Mouse (Mus musculus) limb, embryonic 14.5 days (tissue): ENCODE results near the gene Ptch2. TPM values are rescaled to one million over a fixed set of nuclear protein-coding genes. Genes with fewer than 3 reads are reported as not detected.
A peak's percentile ranks its signal among the peaks of the same experiment; 100 is the strongest.

Experiments
- ATAC-seq: fragments of 200-750 bp; cut with Nextera tagmentation; 2 replicates; pipeline ENCODE4 v1.8.0; 2017; ENCODE audit warnings: low read depth, moderate number of reproducible peaks, moderate TSS enrichment; ENCODE audit not compliant: low FRiP score
- DNase-seq: peaks from one replicate; pipeline ENCODE4 v3.0.0-alpha.2; 2015; ENCODE audit warnings: low spot score
- H3K27ac ChIP-seq: fragments of 300-500 bp; sonication (generic); replicated peaks from 2 replicates; pipeline ENCODE4 v1.5.1; 2014; ENCODE audit warnings: low read depth, mild to moderate bottlenecking, low read length, moderate library complexity, mixed read lengths
- H3K27me3 ChIP-seq: fragments of 300-500 bp; sonication (generic); 2 replicates; pipeline ENCODE4 v1.6.1; 2014; ENCODE audit warnings: low read length, mixed read lengths; ENCODE audit not compliant: control insufficient read depth, insufficient read depth
- H3K36me3 ChIP-seq: fragments of 300-500 bp; sonication (generic); 2 replicates; pipeline ENCODE4 v1.6.1; 2014; ENCODE audit warnings: mild to moderate bottlenecking, low read length, moderate library complexity, mixed read lengths; ENCODE audit not compliant: control insufficient read depth, insufficient read depth
- H3K4me1 ChIP-seq: fragments of 300-500 bp; sonication (generic); 2 replicates; pipeline ENCODE4 v1.6.1; 2014; ENCODE audit warnings: antibody characterized with exemption, low read length, mixed read lengths; ENCODE audit not compliant: control insufficient read depth, insufficient read depth
- H3K4me2 ChIP-seq: fragments of 300-500 bp; sonication (generic); replicated peaks from 2 replicates; pipeline ENCODE4 v1.6.1; 2014; ENCODE audit warnings: low read depth, mild to moderate bottlenecking, low read length, moderate library complexity; ENCODE audit not compliant: severe bottlenecking
- H3K4me3 ChIP-seq: fragments of 300-500 bp; sonication (generic); replicated peaks from 2 replicates; pipeline ENCODE4 v1.5.1; 2014; ENCODE audit warnings: low read length
- H3K9ac ChIP-seq: fragments of 300-500 bp; sonication (generic); 2 replicates; pipeline ENCODE4 v1.6.1; 2014; ENCODE audit warnings: mild to moderate bottlenecking, low read depth, low read length, moderate library complexity; ENCODE audit not compliant: severe bottlenecking
- H3K9me3 ChIP-seq: fragments of 300-500 bp; sonication (generic); 2 replicates; pipeline ENCODE4 v1.6.1; 2016; ENCODE audit warnings: low read length; ENCODE audit not compliant: control insufficient read depth
- POLR2A ChIP-seq: fragments of 200-500 bp; IDR thresholded peaks from 2 replicates; pipeline ENCODE4 v1.8.0; 2012; ENCODE audit warnings: inconsistent platforms, mild to moderate bottlenecking, moderate library complexity, borderline replicate concordance; ENCODE audit not compliant: insufficient read depth, insufficient read length; ENCODE audit errors: extremely low read depth
- WGBS: fragments of 180-500 bp; shearing (Covaris S2); extraction: QIAGEN DNeasy Blood & Tissue Kit; methylation state at CpG from one replicate; pipeline ENCODE4 v1.1.7; 2014; 5-methylcytosine and 5-hydroxymethylcytosine counted together
- polyA plus RNA-seq, 2 experiments: library from polyadenylated mRNA; depleted of rRNA in 1 of 2; stranded (reverse) in 1 of 2; unstranded in 1 of 2; fragments of >200 nt; fragmentation: Nextera tagmentation in 1 of 2; extraction: Ambion mirVana in 1 of 2; gene quantifications; 2 replicates each; pipeline versions ENCODE4 v1.2.1 to v1.2.3; 2012 to 2014

Ptch2 gene
- polyA plus RNA-seq, 2 experiments: 11.2 to 24.0 TPM

DNA sequence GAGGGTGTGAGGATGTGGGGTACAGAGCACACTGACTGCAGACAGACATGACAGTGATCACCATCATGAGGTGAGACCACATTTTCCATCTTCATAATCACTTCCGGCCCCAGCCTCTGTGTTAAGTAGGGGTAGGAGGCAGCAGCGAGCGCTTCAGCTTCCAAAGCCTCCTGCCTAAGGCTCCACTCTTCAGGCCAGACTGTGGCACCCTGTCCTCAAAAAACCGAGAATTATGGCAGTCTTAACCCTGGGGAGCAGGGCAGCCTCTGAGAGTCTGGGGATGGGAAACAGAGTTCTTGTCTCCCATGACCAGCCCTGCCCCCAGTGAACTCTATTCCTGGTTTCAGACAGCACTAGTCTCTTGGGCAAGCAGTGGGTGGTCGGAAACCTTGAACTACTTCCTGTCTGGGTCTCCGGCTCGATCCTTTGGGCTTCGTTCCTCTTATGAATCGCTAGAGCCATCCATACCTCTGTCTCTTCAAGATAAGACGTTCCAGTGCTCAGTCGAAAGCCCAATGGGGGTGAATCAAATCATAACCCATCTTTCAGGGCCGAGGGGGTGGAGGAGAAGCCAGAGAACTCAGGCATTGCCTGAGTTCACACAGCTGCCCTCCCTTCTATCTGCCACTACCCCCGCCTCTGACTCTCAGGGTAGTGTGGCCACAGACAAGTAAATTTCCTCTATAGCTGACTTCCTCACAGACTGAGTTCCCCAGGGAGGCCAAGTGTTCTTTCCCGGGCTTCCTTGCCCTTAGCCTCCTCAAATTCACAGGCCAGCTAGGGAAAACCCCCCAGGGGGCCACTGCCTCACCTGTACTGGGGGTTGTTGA, 28.9 kb downstream of the Ptch2 start:
- Histone ChIP-seq H3K4me1 (peaks cover 23% of the 10 kb centered on the region), H3K9ac (peak overlapping the region; percentile 46), H3K27me3 (no peaks in the 10 kb centered on the region), H3K4me3 (no peak overlapping the region), H3K9me3 (no peaks in the 10 kb centered on the region), H3K4me2 (peak overlapping the region; percentile 28), H3K27ac (peak overlapping the region; percentile 86), H3K36me3 (peaks cover 6% of the 10 kb centered on the region; the same call in 1 of the 2 replicates)
- no peak for TF ChIP-seq POLR2A
- no peak for ATAC-seq
- 64% methylated on average over 14 of the region's 14 CpGs for WGBS
- no peak for DNase-seq

DNA sequence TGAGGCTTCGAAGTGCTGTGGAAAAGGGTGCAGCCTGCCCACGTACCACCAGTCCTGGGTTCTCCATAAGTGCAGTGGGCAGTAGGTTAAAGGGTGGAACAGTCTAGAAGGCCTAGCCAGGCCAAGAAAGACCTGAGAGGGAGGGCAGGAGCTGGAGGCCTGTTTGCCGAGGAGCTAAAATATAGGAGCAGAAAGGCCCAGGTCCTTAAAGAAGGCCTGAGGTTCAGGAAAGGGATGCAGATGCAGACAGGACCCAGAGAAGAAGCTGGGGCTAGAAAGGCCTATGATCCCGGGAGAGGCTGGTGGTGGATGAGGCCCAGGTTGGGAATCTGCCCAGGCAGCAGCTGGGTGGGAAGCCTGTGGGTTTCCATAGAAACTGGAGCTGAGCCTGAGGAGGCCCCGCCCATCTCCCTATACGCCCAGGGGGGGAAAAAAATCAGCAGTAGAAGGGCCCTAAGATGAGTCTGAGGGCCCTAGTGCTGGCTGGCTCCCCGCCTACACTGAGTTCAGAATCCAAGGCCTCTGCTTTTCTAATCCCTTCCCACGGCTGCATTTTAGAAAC, 29.6 kb downstream of the Ptch2 start, which contains the start of gene Btbd19:
Gene Btbd19 (minus strand): TSS at position 378 of the 562 bp plus-strand sequence.
- peak within 1 kb of the TSS; percentile 28 for H3K4me2 ChIP-seq
- no peak within 1 kb of the TSS for H3K4me3 ChIP-seq
- 37% methylated on average over 6 of the region's 8 CpGs for WGBS
- DNase-seq (peak; percentile 87), ATAC-seq (peak; percentile 71)
- no peaks in the 10 kb centered on the region for H3K9me3 ChIP-seq
- peaks cover 6% of the 10 kb centered on the region; the same call in 1 of the 2 replicates for H3K36me3 ChIP-seq
- H3K27ac ChIP-seq: peak within 1 kb of the TSS; percentile 86
- H3K4me1 ChIP-seq: peaks cover 19% of the 10 kb centered on the region
- TF ChIP-seq POLR2A: no peak
- no peaks in the 10 kb centered on the region for H3K27me3 ChIP-seq
- H3K9ac ChIP-seq: peak within 1 kb of the TSS; percentile 46

DNA sequence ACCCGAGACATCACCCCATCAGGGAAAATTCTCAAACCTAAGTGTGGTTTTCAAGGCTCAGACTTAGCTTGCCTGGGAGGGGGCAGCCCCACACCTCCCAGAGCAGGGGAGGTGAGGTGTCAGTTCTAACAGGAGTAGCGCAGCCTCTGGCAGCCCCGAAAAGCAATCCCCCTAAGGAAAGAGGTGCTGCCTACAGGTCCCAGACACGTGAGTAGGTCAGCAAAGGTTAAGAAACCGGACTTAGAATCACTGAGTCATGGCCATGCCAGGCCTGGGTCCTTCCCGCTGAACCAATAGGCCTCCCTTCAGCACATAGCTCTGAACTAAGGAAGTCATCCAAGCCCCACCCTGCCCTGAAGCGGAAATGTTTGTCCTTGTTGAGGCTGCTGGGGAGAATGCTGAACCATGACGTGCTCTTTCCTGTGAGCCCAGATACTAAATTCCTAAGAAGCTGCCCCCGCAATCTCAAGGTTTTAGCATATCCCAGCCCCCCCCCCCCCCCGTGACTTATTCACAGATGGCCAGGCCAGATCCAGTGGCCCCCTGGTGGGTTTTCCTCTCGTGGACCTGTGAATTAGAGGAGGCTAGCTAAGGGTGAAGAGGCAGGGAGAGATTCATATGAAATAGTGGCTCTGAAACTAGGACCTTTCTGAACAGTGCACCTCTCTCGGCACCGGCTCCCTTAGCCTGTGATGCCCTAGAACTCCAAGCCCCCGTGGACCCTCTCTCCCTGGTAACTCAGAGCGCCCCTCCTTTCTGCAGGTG, 30.2 kb downstream of the Ptch2 start:
- H3K27me3 ChIP-seq: no peaks in the 10 kb centered on the region
- H3K9ac ChIP-seq: peak overlapping the region; percentile 46
- peaks cover 7% of the 10 kb centered on the region; the same call in 1 of the 2 replicates for H3K36me3 ChIP-seq
- H3K4me1 ChIP-seq: peaks cover 19% of the 10 kb centered on the region
- 44% methylated on average over 15 of the region's 15 CpGs for WGBS
- 0 out of 2 replicates have a peak overlapping the region, but pooled peaks have one; percentile 28 for H3K4me2 ChIP-seq
- H3K4me3 ChIP-seq: no peak overlapping the region
- ATAC-seq (peak; percentile 67), DNase-seq (peak; percentile 82)
- H3K9me3 ChIP-seq: no peaks in the 10 kb centered on the region
- no peak for TF ChIP-seq POLR2A
- peak overlapping the region; percentile 86 for H3K27ac ChIP-seq

DNA sequence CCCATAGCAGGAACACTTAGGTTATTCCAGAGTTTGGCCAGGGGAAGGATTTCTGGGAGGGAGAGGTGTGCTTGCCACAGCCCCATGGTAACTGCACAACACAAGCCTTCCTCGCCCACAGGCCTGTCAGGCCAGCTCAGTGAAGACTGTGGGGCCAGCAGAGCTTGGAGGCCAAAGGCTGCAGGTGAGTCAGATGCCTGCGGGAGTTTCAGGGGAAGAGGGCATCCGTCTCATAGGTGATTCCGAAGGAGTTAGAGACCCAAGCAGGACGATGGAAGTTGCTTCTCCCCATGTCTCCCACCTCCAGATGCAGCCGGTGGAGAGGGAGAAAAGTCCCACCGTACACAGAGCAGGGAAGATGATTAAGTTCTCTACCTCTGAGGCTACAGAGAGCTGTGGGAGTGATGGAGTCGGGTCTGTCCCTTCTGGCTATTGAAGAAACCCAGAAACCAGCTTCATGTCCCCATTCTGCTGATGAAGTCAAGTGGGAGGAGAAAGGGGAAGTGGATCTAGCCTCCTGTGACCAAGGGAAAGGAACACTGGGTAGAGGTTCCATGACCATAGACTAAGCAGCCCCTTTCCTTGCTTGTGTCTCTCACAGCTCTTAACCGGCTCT, 30.9 kb downstream of the Ptch2 start, which contains the start of gene Tctex1d4:
Gene Tctex1d4 (plus strand): TSS at position 120 of the 616 bp plus-strand sequence.
- H3K36me3 ChIP-seq: peaks cover 10% of the 10 kb centered on the region; the same call in 1 of the 2 replicates
- H3K27me3 ChIP-seq: 0 out of 2 replicates have a peak, but pooled peaks cover 4% of the 10 kb centered on the region
- DNase-seq (no peak), ATAC-seq (no peak)
- H3K27ac ChIP-seq: peak within 1 kb of the TSS; percentile 86
- H3K9ac ChIP-seq: peak within 1 kb of the TSS; percentile 46
- TF ChIP-seq POLR2A: no peak
- H3K4me3 ChIP-seq: no peak within 1 kb of the TSS
- peak within 1 kb of the TSS; percentile 28; the same call in 1 of the 2 replicates for H3K4me2 ChIP-seq
- 81% methylated on average over 9 of the region's 9 CpGs for WGBS
- peaks cover 19% of the 10 kb centered on the region for H3K4me1 ChIP-seq
- no peaks in the 10 kb centered on the region for H3K9me3 ChIP-seq
